Mouse (Mus musculus) kidney, postnatal 0 days (tissue): Measurements from ENCODE around the gene 4930451I11Rik. TPM values are rescaled to one million over a fixed set of nuclear protein-coding genes. Genes with fewer than 3 reads are reported as not detected.
A peak's percentile ranks its signal among the peaks of the same experiment; 100 is the strongest.

ENCODE experiments used
- ATAC-seq: fragments of 200-750 bp; cut with Nextera tagmentation; replicated peaks from 2 replicates; pipeline ENCODE4 v1.8.0; 2017; ENCODE audit warnings: low read depth, moderate number of reproducible peaks, moderate TSS enrichment, moderate library complexity; ENCODE audit not compliant: low FRiP score
- DNase-seq: peaks from one replicate; pipeline ENCODE4 v3.0.0-alpha.2; 2016; ENCODE audit warnings: low spot score
- H3K27ac ChIP-seq: fragments of 300-500 bp; sonication (generic); 2 replicates; pipeline ENCODE4 v1.5.1; 2014; ENCODE audit warnings: mild to moderate bottlenecking
- H3K27me3 ChIP-seq: fragments of 300-500 bp; sonication (generic); 2 replicates; pipeline ENCODE4 v1.6.1; 2014; ENCODE audit warnings: low read length, mixed read lengths; ENCODE audit not compliant: insufficient read depth
- H3K36me3 ChIP-seq: fragments of 300-500 bp; sonication (generic); 2 replicates; pipeline ENCODE4 v1.6.1; 2014; ENCODE audit warnings: low read length, mixed read lengths; ENCODE audit not compliant: insufficient read depth
- H3K4me1 ChIP-seq: fragments of 300-500 bp; sonication (generic); replicated peaks from 2 replicates; pipeline ENCODE4 v1.6.1; 2014; ENCODE audit warnings: antibody characterized with exemption, low read length, mixed read lengths; ENCODE audit not compliant: insufficient read depth
- H3K4me2 ChIP-seq: fragments of 300-500 bp; sonication (generic); 2 replicates; pipeline ENCODE4 v1.6.1; 2014; ENCODE audit warnings: mild to moderate bottlenecking, low read length, moderate library complexity, mixed read lengths
- H3K4me3 ChIP-seq: fragments of 300-500 bp; sonication (generic); replicated peaks from 2 replicates; pipeline ENCODE4 v1.5.1; 2014; ENCODE audit warnings: low read depth, low read length
- H3K9ac ChIP-seq: fragments of 300-500 bp; sonication (generic); 2 replicates; pipeline ENCODE4 v1.6.1; 2014; ENCODE audit warnings: low read depth, low read length
- H3K9me3 ChIP-seq: fragments of 300-500 bp; sonication (generic); replicated peaks from 2 replicates; pipeline ENCODE4 v1.6.1; 2016; ENCODE audit warnings: low read length, inconsistent platforms, mixed read lengths
- CTCF ChIP-seq: IDR thresholded peaks from 2 replicates; pipeline ENCODE4 v1.5.1; 2016; ENCODE audit warnings: antibody characterized with exemption, low read depth, mild to moderate bottlenecking, moderate library complexity
- WGBS: fragments of 180-500 bp; shearing (Covaris S2); extraction: QIAGEN DNeasy Blood & Tissue Kit; methylation state at CpG from one replicate; pipeline ENCODE4 v1.1.7; 2014; 5-methylcytosine and 5-hydroxymethylcytosine counted together
- polyA plus RNA-seq: library from polyadenylated mRNA; unstranded; fragments of >200 nt; fragmentation: Nextera tagmentation; extraction: Ambion mirVana; gene quantifications from 2 replicates; pipeline ENCODE4 v1.2.1, GENCODE M21; 2015

Gene 4930451I11Rik
- polyA plus RNA-seq, 1 experiment from 2014 or later = 0.37 TPM

GRCm38 (mm10) chr7:126823940-126824339, 7.5 kb downstream of the 4930451I11Rik start:
- DNase-seq = no peak
- 14% methylated on average over 10 of the region's 10 CpGs for WGBS
- Histone ChIP-seq H3K27ac (no peak overlapping the region), H3K4me3 (no peak overlapping the region), H3K27me3 (no peaks in the 10 kb centered on the region), H3K9me3 (no peaks in the 10 kb centered on the region), H3K36me3 (no peaks in the 10 kb centered on the region), H3K9ac (no peak overlapping the region), H3K4me1 (peaks cover 4% of the 10 kb centered on the region; the same call in 1 of the 2 replicates), H3K4me2 (no peak overlapping the region)
- ATAC-seq = no peak
- no peak for TF ChIP-seq CTCF

- Histone ChIP-seq H3K4me1 (peaks cover 4% of the 10 kb centered on the region; the same call in 1 of the 2 replicates), H3K27ac (no peak overlapping the region), H3K27me3 (no peaks in the 10 kb centered on the region), H3K4me3 (no peak overlapping the region), H3K9ac (no peak overlapping the region), H3K9me3 (no peaks in the 10 kb centered on the region), H3K4me2 (peak overlapping the region; percentile 51), H3K36me3 (no peaks in the 10 kb centered on the region)
- no peak for DNase-seq
- no peak for TF ChIP-seq CTCF
- 0 out of 2 replicates have a peak, but pooled peaks have one; percentile 9 for ATAC-seq
- WGBS = 1% methylated on average over 12 of the region's 19 CpGs
These were observed 8.2 kb downstream of the 4930451I11Rik start for GRCm38 (mm10) chr7:126823202-126823711.

DNA sequence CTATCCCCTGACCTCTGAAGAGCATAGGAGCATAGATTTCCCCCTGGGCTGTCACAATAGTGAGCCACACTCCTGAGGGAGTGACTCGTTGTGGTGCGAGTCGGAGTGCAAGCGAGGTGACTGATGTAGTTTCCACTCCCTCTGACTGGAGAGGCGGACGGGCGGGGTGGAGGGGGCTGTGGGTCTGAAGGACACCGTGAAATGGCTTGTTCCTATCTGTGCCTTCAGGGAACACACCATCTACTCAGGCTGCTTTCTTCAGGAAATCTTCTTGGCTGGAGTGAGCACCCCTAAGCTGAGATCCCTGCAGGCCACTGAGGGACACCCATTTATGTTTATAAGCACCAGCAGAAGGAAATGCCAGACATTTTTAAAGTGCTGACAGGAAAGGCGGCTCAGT, 8.7 kb downstream of the 4930451I11Rik start:
- TF ChIP-seq CTCF = no peak
- ATAC-seq (no peak), DNase-seq (no peak)
- no peaks in the 10 kb centered on the region for H3K9me3 ChIP-seq
- peaks cover 4% of the 10 kb centered on the region; the same call in 1 of the 2 replicates for H3K4me1 ChIP-seq
- no peak overlapping the region for H3K27ac ChIP-seq
- H3K36me3 ChIP-seq = no peaks in the 10 kb centered on the region
- H3K9ac ChIP-seq = no peak overlapping the region
- no peaks in the 10 kb centered on the region for H3K27me3 ChIP-seq
- H3K4me3 ChIP-seq = no peak overlapping the region
- H3K4me2 ChIP-seq = peak overlapping the region; percentile 51
- WGBS = 20% methylated on average over 9 of the region's 9 CpGs

GRCm38 (mm10) chr7:126821835-126822511, 9.5 kb downstream of the 4930451I11Rik start:
- ATAC-seq (no peak), DNase-seq (peak; percentile 86)
- H3K9me3 ChIP-seq = no peaks in the 10 kb centered on the region
- H3K4me2 ChIP-seq = no peak overlapping the region
- H3K36me3 ChIP-seq = no peaks in the 10 kb centered on the region
- TF ChIP-seq CTCF = peak; percentile 98
- WGBS = 29% methylated on average over 7 of the region's 7 CpGs
- peaks cover 4% of the 10 kb centered on the region; the same call in 1 of the 2 replicates for H3K4me1 ChIP-seq
- H3K27ac ChIP-seq = no peak overlapping the region
- no peaks in the 10 kb centered on the region for H3K27me3 ChIP-seq
- no peak overlapping the region for H3K4me3 ChIP-seq
- no peak overlapping the region for H3K9ac ChIP-seq

DNA sequence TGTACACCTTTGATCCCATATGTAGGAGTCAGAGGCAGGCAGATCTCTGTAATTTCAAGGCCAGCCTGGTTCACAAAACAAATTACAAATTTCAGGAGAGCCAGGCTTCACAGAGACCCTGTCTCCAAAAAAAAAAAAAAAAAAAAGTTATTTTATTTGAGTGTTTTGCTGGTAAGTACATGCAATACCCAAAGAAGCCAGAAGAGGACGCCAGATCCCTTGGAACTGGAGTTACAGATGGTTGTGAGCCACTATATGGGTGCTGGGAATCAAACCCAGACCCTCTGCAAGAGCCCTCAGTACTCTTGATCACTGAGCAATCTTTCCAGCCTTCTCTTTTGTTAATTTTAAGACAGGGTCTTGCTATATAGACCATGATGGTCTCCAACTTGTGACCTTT, 12.6 kb downstream of the 4930451I11Rik start:
- H3K4me1 ChIP-seq = peaks cover 4% of the 10 kb centered on the region; the same call in 1 of the 2 replicates
- 25% methylated on average over 1 of the region's 1 CpGs for WGBS
- no peak overlapping the region for H3K27ac ChIP-seq
- ATAC-seq = no peak
- H3K36me3 ChIP-seq = no peaks in the 10 kb centered on the region
- H3K4me3 ChIP-seq = no peak overlapping the region
- no peaks in the 10 kb centered on the region for H3K27me3 ChIP-seq
- H3K4me2 ChIP-seq = no peak overlapping the region
- no peaks in the 10 kb centered on the region for H3K9me3 ChIP-seq
- TF ChIP-seq CTCF = peak; percentile 22; the same call in 1 of the 2 replicates
- no peak overlapping the region for H3K9ac ChIP-seq
- no peak for DNase-seq

GRCm38 (mm10) chr7:126817595-126817994, 13.8 kb downstream of the 4930451I11Rik start:
- H3K9me3 ChIP-seq = no peaks in the 10 kb centered on the region
- TF ChIP-seq CTCF = no peak

More at GRCm38 (mm10) chr7:126817595-126817994, 13.8 kb downstream of the 4930451I11Rik start:
- 81% methylated on average over 7 of the region's 7 CpGs for WGBS
- Histone ChIP-seq H3K4me1 (no peaks in the 10 kb centered on the region), H3K27ac (no peak overlapping the region), H3K4me2 (no peak overlapping the region), H3K36me3 (no peaks in the 10 kb centered on the region), H3K27me3 (no peaks in the 10 kb centered on the region), H3K9ac (no peak overlapping the region), H3K4me3 (no peak overlapping the region)
- ATAC-seq (no peak), DNase-seq (no peak)
